22 mouse cellular contexts compared by ENCODE assay signal in genomic region chr2:44430521-44430920, GRCm38 (mm10).
DNase-seq lines count a peak whose midpoint lies in the region; ATAC-seq and TF ChIP-seq lines count a peak whose summit lies in the region.
"Had no signal": no experiment of that assay in that cellular context is flagged by ENCODE, and none has a peak within 500 bp of the region (broad histone marks: within the 10 kb centered on the region; RNA-seq: fewer than 3 reads in every experiment).

No protein-coding gene starts in this region.

- peak; percentile 66 for DNase-seq in layer of hippocampus, adult 9-11 months
- DNase-seq in layer of hippocampus, adult 18-20 months (ENCODE audit: low spot score in 2 of 2) = no peak
- no peak for DNase-seq in ES-E14 (ENCODE audit: low read depth, low spot score)
- DNase-seq in brain, adult 2 months (ENCODE audit: low read depth, low spot score) = peak; percentile 80
- DNase-seq in telencephalon, adult 2 months (ENCODE audit: low read depth, low spot score) = peak; percentile 22
- DNase-seq in gastrocnemius, postnatal 10 days = no peak
- no peak for DNase-seq in hindbrain, embryonic 14.5 days (ENCODE audit: low spot score)
- DNase-seq: adrenal gland, postnatal 10 days; B cell, adult 2 months; cerebellum, adult 11-12 months; cerebellum, adult 9-11 months; gastrocnemius, postnatal 36 days; heart, adult 11 months; heart, postnatal 36 days; kidney, adult 11 months had no signal

- H3K9ac ChIP-seq in ES-E14 (ENCODE audit: insufficient read depth, low read depth, low read length, poor library complexity, severe bottlenecking) = no peak overlapping the region
- H3K9ac ChIP-seq in hindbrain, embryonic 14.5 days = no peak overlapping the region
- H3K9ac ChIP-seq: embryonic facial prominence, embryonic 15.5 days; forebrain, embryonic 15.5 days; heart, embryonic 13.5 days had no signal

- 0 out of 4 replicates have a peak, but pooled peaks cover 0 to 2% of the 10 kb centered on the region in 2 experiments for H3K4me1 ChIP-seq in ES-E14 (ENCODE audit: control insufficient read depth in 2 of 2, insufficient read depth in 2 of 2, low read length in 2 of 2, poor library complexity in 1 of 2)
- H3K4me1 ChIP-seq in hindbrain, embryonic 14.5 days (replicated peaks; ENCODE audit: control insufficient read depth, insufficient read depth, low read length) = no peaks in the 10 kb centered on the region
- H3K4me1 ChIP-seq: forebrain, embryonic 15.5 days; heart, embryonic 13.5 days had no signal

- in situ Hi-C loops in ES-E14 (cut with MboI; ENCODE audit: low sequenced_read_pairs in 2 of 2, unreplicated experiment in 2 of 2) = no loop called here

- H3K36me3 ChIP-seq in ES-E14 (ENCODE audit: control insufficient read depth, insufficient read depth, low read length, poor library complexity, severe bottlenecking) = no peaks in the 10 kb centered on the region
- no peaks in the 10 kb centered on the region for H3K36me3 ChIP-seq in hindbrain, embryonic 14.5 days (replicated peaks; ENCODE audit: control insufficient read depth, insufficient read depth)
- H3K36me3 ChIP-seq: embryonic facial prominence, embryonic 15.5 days; forebrain, embryonic 15.5 days; heart, embryonic 13.5 days had no signal

- no peaks in the 10 kb centered on the region for H3K27me3 ChIP-seq in hindbrain, embryonic 14.5 days (ENCODE audit: control insufficient read depth, insufficient read depth, low read length)
- H3K27me3 ChIP-seq: embryonic facial prominence, embryonic 15.5 days; forebrain, embryonic 15.5 days; heart, embryonic 13.5 days had no signal

- ATAC-seq in hindbrain, embryonic 14.5 days (ENCODE audit: low FRiP score) = no peak
- ATAC-seq: CD4-positive, CD25-positive, alpha-beta regulatory T cell, adult 4 months; forebrain, embryonic 15.5 days; hindbrain, embryonic 16.5 days; inflammation-experienced regulatory T-cells, adult 6 months had no signal

- H3K4me2 ChIP-seq in hindbrain, embryonic 14.5 days (replicated peaks) = no peak overlapping the region
- H3K4me2 ChIP-seq: embryonic facial prominence, embryonic 15.5 days; forebrain, embryonic 15.5 days; heart, embryonic 13.5 days had no signal

- no peak overlapping the region for H3K4me3 ChIP-seq in ES-E14 (ENCODE audit: insufficient read depth in 1 of 2, low read depth in 1 of 2, low read length in 2 of 2, poor library complexity in 1 of 2, severe bottlenecking in 1 of 2)
- H3K4me3 ChIP-seq in hindbrain, embryonic 14.5 days (replicated peaks; ENCODE audit: low read length) = no peak overlapping the region
- H3K4me3 ChIP-seq: embryonic facial prominence, embryonic 15.5 days; erythroblast, embryonic 14.5 days; forebrain, embryonic 15.5 days; heart, embryonic 13.5 days had no signal

- WGBS in hindbrain, embryonic 14.5 days = 62% methylated on average over 9 of the region's 9 CpGs

- no peaks in the 10 kb centered on the region for H3K9me3 ChIP-seq in ES-E14 (ENCODE audit: control insufficient read depth, insufficient read depth, low read depth, low read length)
- H3K9me3 ChIP-seq in hindbrain, embryonic 14.5 days (ENCODE audit: control insufficient read depth, low read length) = no peaks in the 10 kb centered on the region
- H3K9me3 ChIP-seq: embryonic facial prominence, embryonic 15.5 days; forebrain, embryonic 15.5 days; heart, embryonic 13.5 days had no signal

- H3K27ac ChIP-seq in ES-E14 (ENCODE audit: insufficient read depth, low read depth, low read length, poor library complexity, severe bottlenecking) = no peak overlapping the region
- H3K27ac ChIP-seq in hindbrain, embryonic 14.5 days = no peak overlapping the region
- H3K27ac ChIP-seq: embryonic facial prominence, embryonic 15.5 days; forebrain, embryonic 15.5 days; heart, embryonic 13.5 days had no signal

TF ChIP-seq in ES-E14, 5 proteins besides CTCF, POLR2A, EP300 and RAD21:
- peak; percentile 44; the same call in 1 of the 2 replicates for TF ChIP-seq MAFK (IDR thresholded peaks at IDR 0.05; ENCODE audit: insufficient read depth, low read depth, low read length)
- TF ChIP-seq ZNF384 (IDR thresholded peaks at IDR 0.05; ENCODE audit: low read depth, low read length) = no peak

Comparison
In these comparisons a context has a peak if more than half of its experiments do, and no peak if none do; other contexts are left out.
1. DNase-seq: peak in layer of hippocampus, adult 9-11 months (single experiment), brain, adult 2 months (single experiment) and telencephalon, adult 2 months (single experiment); none in layer of hippocampus, adult 18-20 months (0 of 2), ES-E14 (single experiment), gastrocnemius, postnatal 10 days (single experiment) and hindbrain, embryonic 14.5 days (single experiment).